Mouse (Mus musculus) midbrain, embryonic 11.5 days (tissue): ENCODE results near the gene 1700001L19Rik. TPM values are rescaled to one million over a fixed set of nuclear protein-coding genes. Genes with fewer than 3 reads are reported as not detected.

ENCODE experiments used
- ATAC-seq: fragments of 200-750 bp; cut with Nextera tagmentation; 2 replicates; pipeline ENCODE4 v1.8.0; 2017; ENCODE audit warnings: moderate TSS enrichment, moderate library complexity; ENCODE audit not compliant: low FRiP score
- DNase-seq: peaks from one replicate; pipeline ENCODE4 v3.0.0; 2015; ENCODE audit warnings: low spot score; ENCODE audit errors: missing footprints
- H3K27ac ChIP-seq: fragments of 300-500 bp; sonication (generic); 2 replicates; pipeline ENCODE4 v1.5.1; 2014; ENCODE audit warnings: low read depth, low read length
- H3K27me3 ChIP-seq: fragments of 300-500 bp; sonication (generic); 2 replicates; pipeline ENCODE4 v1.6.1; 2014; ENCODE audit warnings: mild to moderate bottlenecking, low read length, moderate library complexity, mixed read lengths; ENCODE audit not compliant: control insufficient read depth, insufficient read depth
- H3K36me3 ChIP-seq: fragments of 300-500 bp; sonication (generic); 2 replicates; pipeline ENCODE4 v1.6.1; 2014; ENCODE audit warnings: mild to moderate bottlenecking, low read length, moderate library complexity, mixed read lengths; ENCODE audit not compliant: control insufficient read depth, insufficient read depth
- H3K4me1 ChIP-seq: fragments of 300-500 bp; sonication (generic); 2 replicates; pipeline ENCODE4 v1.6.1; 2014; ENCODE audit warnings: low read length; ENCODE audit not compliant: control insufficient read depth, insufficient read depth
- H3K4me2 ChIP-seq: fragments of 300-500 bp; sonication (generic); 2 replicates; pipeline ENCODE4 v1.6.1; 2014; ENCODE audit warnings: mild to moderate bottlenecking, moderate library complexity
- H3K4me3 ChIP-seq: fragments of 300-500 bp; sonication (generic); 2 replicates; pipeline ENCODE4 v1.5.1; 2014; ENCODE audit warnings: low read depth, low read length
- H3K9ac ChIP-seq: fragments of 300-500 bp; sonication (generic); 2 replicates; pipeline ENCODE4 v1.6.1; 2014; ENCODE audit warnings: low read length
- H3K9me3 ChIP-seq: fragments of 300-500 bp; sonication (generic); 2 replicates; pipeline ENCODE4 v1.6.1; 2016; ENCODE audit warnings: low read length; ENCODE audit not compliant: control insufficient read depth
- WGBS: fragments of 180-500 bp; shearing (Covaris S2); extraction: QIAGEN DNeasy Blood & Tissue Kit; methylation state at CpG from one replicate; pipeline ENCODE4 v1.1.7; 2014; 5-methylcytosine and 5-hydroxymethylcytosine counted together
- polyA plus RNA-seq: library from polyadenylated mRNA; unstranded; fragments of >200 nt; fragmentation: Nextera tagmentation; extraction: Ambion mirVana; gene quantifications from 2 replicates; pipeline ENCODE4 v1.2.1, GENCODE M21; 2014

The 1700001L19Rik gene
- polyA plus RNA-seq, 1 experiment from 2014 or later: 1.3 TPM

DNA sequence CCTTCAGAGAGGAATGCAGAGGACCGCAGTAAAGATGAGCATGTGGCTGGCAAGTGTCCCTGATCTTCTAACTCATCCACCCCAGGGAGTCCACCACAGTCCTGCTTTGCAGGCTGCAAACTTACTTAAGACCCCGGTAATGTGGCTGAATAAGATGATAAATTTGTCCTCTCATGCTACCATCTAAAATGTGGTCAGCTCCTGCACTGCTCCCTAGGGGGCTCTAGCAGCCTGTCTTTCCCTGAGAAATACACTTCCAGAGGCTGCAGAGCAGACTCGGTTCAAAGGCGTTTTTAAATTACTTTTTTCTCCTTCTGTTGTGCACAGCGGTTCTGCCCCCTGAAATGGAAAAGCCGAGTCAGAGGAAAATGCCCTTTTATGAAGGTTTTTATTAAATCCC is 4.0 kb downstream of the 1700001L19Rik start:
- Histone ChIP-seq H3K36me3 (no peaks in the 10 kb centered on the region), H3K4me1 (no peaks in the 10 kb centered on the region; the same call in 1 of the 2 replicates), H3K9ac (no peak overlapping the region), H3K27ac (no peak overlapping the region), H3K27me3 (no peaks in the 10 kb centered on the region), H3K4me2 (no peak overlapping the region), H3K9me3 (no peaks in the 10 kb centered on the region), H3K4me3 (no peak overlapping the region)
- DNase-seq (peak; percentile 83), ATAC-seq (no peak)
- 25% methylated on average over 6 of the region's 6 CpGs for WGBS

DNA sequence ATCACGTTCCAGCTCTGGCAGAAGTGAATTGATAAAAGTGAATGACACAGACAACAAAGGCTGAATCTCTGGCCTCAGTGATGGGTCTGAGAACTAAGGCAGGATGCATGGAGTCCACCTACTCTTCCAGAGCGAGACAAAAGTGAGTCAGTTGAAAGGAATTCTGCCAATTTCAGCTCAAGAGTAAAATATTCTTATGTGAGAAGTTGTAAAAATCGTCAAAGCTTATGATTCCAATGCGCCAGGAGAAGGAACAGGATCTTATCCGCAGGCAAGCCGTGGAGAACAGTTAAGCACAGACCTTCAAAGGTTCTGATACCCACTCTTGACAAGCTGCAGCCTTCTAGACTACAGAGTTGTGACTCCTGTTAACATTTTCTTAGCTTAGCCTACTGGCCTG is 5.9 kb downstream of the 1700001L19Rik start:
- Histone ChIP-seq H3K27ac (no peak overlapping the region), H3K4me3 (no peak overlapping the region), H3K9ac (no peak overlapping the region), H3K4me1 (no peaks in the 10 kb centered on the region), H3K27me3 (no peaks in the 10 kb centered on the region), H3K9me3 (no peaks in the 10 kb centered on the region), H3K4me2 (no peak overlapping the region), H3K36me3 (no peaks in the 10 kb centered on the region)
- DNase-seq: peak; percentile 21
- WGBS: 84% methylated on average over 6 of the region's 6 CpGs
- ATAC-seq: no peak

GRCm38 (mm10) chr13:68605689-68606126 is 8.5 kb downstream of the 1700001L19Rik start:
- ATAC-seq (peak; percentile 83), DNase-seq (no peak)
- Histone ChIP-seq H3K9me3 (no peaks in the 10 kb centered on the region), H3K36me3 (no peaks in the 10 kb centered on the region), H3K4me3 (0 out of 2 replicates have a peak overlapping the region, but pooled peaks have one; percentile 2), H3K27me3 (peaks cover 2% of the 10 kb centered on the region; the same call in 1 of the 2 replicates), H3K27ac (no peak overlapping the region), H3K4me1 (no peaks in the 10 kb centered on the region), H3K9ac (no peak overlapping the region), H3K4me2 (peak overlapping the region; percentile 18; the same call in 1 of the 2 replicates)
- 3% methylated on average over 11 of the region's 11 CpGs for WGBS

DNA sequence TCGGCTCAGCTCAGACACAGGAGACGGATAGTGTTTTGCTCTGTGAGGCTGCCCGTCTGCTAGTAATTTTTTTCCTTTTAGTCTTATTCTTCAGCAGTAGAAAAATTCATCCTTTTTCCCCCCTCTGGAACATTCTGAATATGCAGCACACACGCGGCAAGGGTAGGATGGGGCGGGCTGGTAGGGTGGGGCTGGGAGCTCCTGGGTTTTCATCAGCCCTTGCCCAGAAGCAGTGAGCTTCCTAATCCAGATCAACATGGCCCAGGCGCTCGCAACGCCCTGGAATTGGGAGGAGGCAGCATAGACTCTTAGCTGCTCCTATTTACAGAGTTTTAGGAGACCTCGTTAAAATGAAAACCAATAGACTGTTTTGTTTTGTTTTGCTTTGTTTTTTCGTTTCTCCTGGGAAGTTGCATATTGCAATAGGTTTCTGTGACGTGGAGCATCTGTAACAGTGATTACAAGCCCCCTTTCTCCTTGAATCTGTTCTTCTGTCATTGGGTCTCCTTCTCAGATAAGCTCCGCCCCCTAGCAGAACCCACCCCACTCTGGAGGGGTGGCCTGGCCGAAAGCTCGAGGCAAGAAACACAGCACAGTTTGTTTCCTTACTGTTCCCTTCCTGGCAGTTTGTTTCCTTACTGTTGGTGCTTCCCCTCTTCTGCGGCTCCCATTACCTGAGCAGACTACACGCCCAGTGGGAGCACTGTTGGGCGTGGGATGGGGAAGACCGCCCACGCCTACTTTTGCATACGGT is 10.6 kb downstream of the 1700001L19Rik start:
- H3K27ac ChIP-seq: no peak overlapping the region
- no peak overlapping the region for H3K4me2 ChIP-seq
- no peak for DNase-seq
- 58% methylated on average over 21 of the region's 21 CpGs for WGBS
- H3K4me3 ChIP-seq: no peak overlapping the region
- no peak for ATAC-seq
- no peaks in the 10 kb centered on the region for H3K36me3 ChIP-seq
- H3K27me3 ChIP-seq: peaks cover 2% of the 10 kb centered on the region; the same call in 1 of the 2 replicates
- H3K9ac ChIP-seq: no peak overlapping the region
- H3K9me3 ChIP-seq: no peaks in the 10 kb centered on the region
- no peaks in the 10 kb centered on the region for H3K4me1 ChIP-seq

DNA sequence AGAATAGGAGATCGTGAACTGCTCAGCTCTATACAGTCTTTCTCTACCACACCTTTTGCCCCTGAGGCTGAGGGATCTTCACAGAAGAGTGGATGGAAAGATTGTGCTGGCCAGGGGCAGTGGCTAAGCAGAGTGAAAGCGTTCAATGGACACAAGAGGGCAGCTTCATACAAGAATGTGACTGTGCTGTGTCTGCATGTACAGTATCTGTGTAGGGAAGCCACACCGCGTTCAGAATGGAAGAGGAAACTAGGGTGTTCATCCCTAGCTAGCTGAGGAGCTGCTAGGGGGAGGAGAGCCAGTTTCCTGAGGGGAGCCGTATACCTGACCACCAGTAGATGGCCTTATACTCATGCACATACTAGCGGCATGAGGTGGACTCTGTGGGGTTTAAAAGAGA is 25.6 kb downstream of the 1700001L19Rik start:
- ATAC-seq: 0 out of 2 replicates have a peak, but pooled peaks have one; percentile 40
- Histone ChIP-seq H3K9ac (no peak overlapping the region), H3K4me2 (no peak overlapping the region), H3K27me3 (no peaks in the 10 kb centered on the region), H3K9me3 (no peaks in the 10 kb centered on the region), H3K4me3 (no peak overlapping the region), H3K36me3 (no peaks in the 10 kb centered on the region), H3K4me1 (no peaks in the 10 kb centered on the region), H3K27ac (no peak overlapping the region)
- no peak for DNase-seq
- WGBS: 71% methylated on average over 6 of the region's 6 CpGs

DNA sequence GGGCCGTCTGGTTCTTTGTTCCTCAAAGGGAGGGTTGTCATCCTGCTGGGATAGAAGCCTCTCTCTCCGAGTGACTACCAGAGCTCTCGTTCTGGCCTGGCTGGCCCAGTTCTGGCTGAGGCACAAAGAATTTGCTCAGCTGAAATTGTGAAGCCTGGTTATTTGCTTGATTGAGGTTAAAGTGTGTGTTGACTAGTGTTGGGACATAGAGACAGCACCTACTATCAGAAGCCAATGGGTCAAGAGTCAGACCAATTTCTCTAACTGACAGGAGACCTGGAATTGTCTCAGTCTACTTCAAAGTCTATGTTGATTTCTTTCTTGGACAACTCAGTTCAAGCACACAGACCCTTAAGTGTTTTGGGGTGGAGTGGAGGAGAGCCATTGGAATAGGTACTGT is 29.8 kb downstream of the 1700001L19Rik start:
- Histone ChIP-seq H3K27ac (no peak overlapping the region), H3K36me3 (no peaks in the 10 kb centered on the region), H3K4me1 (no peaks in the 10 kb centered on the region), H3K9ac (no peak overlapping the region), H3K9me3 (no peaks in the 10 kb centered on the region), H3K27me3 (no peaks in the 10 kb centered on the region), H3K4me2 (no peak overlapping the region), H3K4me3 (no peak overlapping the region)
- DNase-seq (no peak), ATAC-seq (no peak)
- 81% methylated on average over 3 of the region's 3 CpGs for WGBS

DNA sequence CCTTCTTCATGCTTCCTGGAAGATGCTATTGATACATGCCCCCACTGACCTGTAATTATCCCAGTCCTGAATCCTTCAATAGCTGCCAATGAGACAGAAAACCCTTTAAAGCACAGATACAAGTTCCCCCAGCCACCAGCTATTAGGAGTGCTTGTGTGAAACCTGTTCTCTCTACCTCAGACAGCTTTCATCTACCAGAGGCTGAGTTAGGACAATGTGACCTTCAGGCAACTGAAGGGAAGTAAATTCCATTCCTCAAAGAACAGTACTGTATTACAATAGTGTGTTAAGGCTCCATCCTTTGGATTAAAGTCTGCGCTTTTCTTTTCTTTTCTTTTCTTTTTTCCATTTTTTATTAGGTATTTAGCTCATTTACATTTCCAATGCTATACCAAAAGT is 45.6 kb downstream of the 1700001L19Rik start:
- H3K36me3 ChIP-seq: no peaks in the 10 kb centered on the region
- no peaks in the 10 kb centered on the region for H3K9me3 ChIP-seq
- H3K4me2 ChIP-seq: no peak overlapping the region
- no peak overlapping the region for H3K4me3 ChIP-seq
- H3K27me3 ChIP-seq: no peaks in the 10 kb centered on the region
- WGBS: 100% methylated on average over 1 of the region's 1 CpGs
- no peaks in the 10 kb centered on the region for H3K4me1 ChIP-seq
- ATAC-seq (no peak), DNase-seq (no peak)
- H3K27ac ChIP-seq: no peak overlapping the region
- no peak overlapping the region for H3K9ac ChIP-seq

Other genes with a start within 250 kb of the 1700001L19Rik start
- gene Mtrr, start 15.3 kb upstream of the 1700001L19Rik start, polyA plus RNA-seq: 13.8 and 18.9 TPM in 2 replicates
- gene Fastkd3, start 15.2 kb upstream of the 1700001L19Rik start, polyA plus RNA-seq: 45.0 and 46.8 TPM in 2 replicates